ENCODE assay signal across 21 mouse cellular contexts in the genomic region with DNA sequence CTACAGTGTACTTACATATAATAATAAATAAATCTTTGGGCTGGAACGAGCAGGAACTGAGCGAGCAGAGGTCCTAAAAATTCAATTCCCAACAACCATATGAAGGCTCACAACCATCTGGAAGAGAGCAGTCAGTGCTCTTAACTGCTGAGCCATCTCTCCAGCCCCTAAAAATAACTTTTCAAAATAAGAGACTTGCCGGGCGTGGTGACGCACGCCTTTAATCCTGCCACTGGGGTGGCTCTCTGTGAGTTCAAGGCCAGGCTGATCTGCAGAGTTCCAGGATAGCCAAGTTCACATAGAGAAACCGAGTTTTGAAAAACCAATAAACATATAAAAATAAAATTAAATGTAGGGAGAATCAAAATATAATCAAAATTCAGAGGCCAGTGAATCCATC.
"Had no signal": no experiment of that assay in that cellular context is flagged by ENCODE, and none has a peak within 500 bp of the region (broad histone marks: within the 10 kb centered on the region; RNA-seq: fewer than 3 reads in every experiment).

No protein-coding gene starts in this region.

- ATAC-seq: lung, postnatal 0 days; midbrain, embryonic 13.5 days; midbrain, embryonic 15.5 days had no signal

- H3K9ac ChIP-seq: lung, embryonic 15.5 days; midbrain, embryonic 13.5 days; midbrain, embryonic 15.5 days; neural tube, embryonic 13.5 days; neural tube, embryonic 15.5 days had no signal

- H3K27ac ChIP-seq: lung, embryonic 15.5 days; macrophage; midbrain, embryonic 13.5 days; midbrain, embryonic 15.5 days; neural tube, embryonic 13.5 days; neural tube, embryonic 15.5 days had no signal

- H3K27me3 ChIP-seq: lung, embryonic 15.5 days; megakaryocyte, embryonic 14.5 days; midbrain, embryonic 13.5 days; midbrain, embryonic 15.5 days; neural tube, embryonic 13.5 days; neural tube, embryonic 15.5 days had no signal

- DNase-seq: lung, adult 2 months; lung, postnatal 14 days; lung, postnatal 36 days; retina, postnatal 1 day; right cerebral cortex, adult 18-20 months; right cerebral cortex, postnatal 25 days; right cerebral cortex, postnatal 4 days; spleen, adult 18-20 months; thymus, adult 18-20 months; thymus, postnatal 14 days; thymus, postnatal 36 days had no signal

- H3K4me2 ChIP-seq: lung, embryonic 15.5 days; midbrain, embryonic 11.5 days; midbrain, embryonic 13.5 days; midbrain, embryonic 15.5 days; neural tube, embryonic 13.5 days; neural tube, embryonic 15.5 days had no signal

- H3K4me3 ChIP-seq: lung, embryonic 15.5 days; megakaryocyte, embryonic 14.5 days; midbrain, embryonic 13.5 days; midbrain, embryonic 15.5 days; myocyte; neural tube, embryonic 13.5 days; neural tube, embryonic 15.5 days had no signal

- H3K9me3 ChIP-seq: lung, embryonic 15.5 days; megakaryocyte, embryonic 14.5 days; midbrain, embryonic 13.5 days; midbrain, embryonic 15.5 days; neural tube, embryonic 13.5 days; neural tube, embryonic 15.5 days had no signal
